Mouse (Mus musculus) kidney, postnatal 10 days (tissue): Measurements from ENCODE around the gene Wdr92.
"Not testable (repeated sequence)": the region's sequence is repeated elsewhere in the genome, so short reads cannot be mapped to it uniquely, and the experiment has no call there.

Experiments
- DNase-seq: peaks from one replicate; pipeline ENCODE4 v3.0.0; 2021; ENCODE audit warnings: mixed read lengths

The Wdr92 gene

GRCm38 (mm10) chr11:17211258-17212140 lies 29.6 kb downstream of the Wdr92 start, which contains the start of gene Pno1:
Pno1 (minus strand) TSS chr11:17211568.
- DNase-seq: peak; percentile 98

- no peak for DNase-seq
These were observed 30.2 kb downstream of the Wdr92 start for GRCm38 (mm10) chr11:17212141-17212495.

- DNase-seq: no peak
These were observed 31.1 kb downstream of the Wdr92 start for GRCm38 (mm10) chr11:17212903-17213509.

DNA sequence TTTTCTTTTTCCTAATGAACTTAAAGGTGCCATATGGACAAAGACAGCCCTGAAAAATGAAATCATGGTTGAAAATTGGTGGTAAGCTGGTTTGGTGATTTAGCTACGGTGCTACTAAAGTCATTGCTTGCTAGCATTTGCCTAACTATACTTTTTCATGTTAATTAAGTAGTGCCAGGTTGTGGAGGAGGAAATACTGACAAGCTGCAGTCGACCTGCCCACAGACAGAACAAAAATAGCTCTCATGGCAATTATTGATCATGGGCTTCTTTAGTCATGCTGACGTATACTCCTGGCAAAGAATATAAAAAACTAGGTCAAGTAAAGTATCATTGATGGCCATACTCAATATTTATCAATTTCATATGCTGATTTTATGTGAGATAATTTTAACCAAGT lies 33.6 kb downstream of the Wdr92 start:
- DNase-seq: no peak

DNA sequence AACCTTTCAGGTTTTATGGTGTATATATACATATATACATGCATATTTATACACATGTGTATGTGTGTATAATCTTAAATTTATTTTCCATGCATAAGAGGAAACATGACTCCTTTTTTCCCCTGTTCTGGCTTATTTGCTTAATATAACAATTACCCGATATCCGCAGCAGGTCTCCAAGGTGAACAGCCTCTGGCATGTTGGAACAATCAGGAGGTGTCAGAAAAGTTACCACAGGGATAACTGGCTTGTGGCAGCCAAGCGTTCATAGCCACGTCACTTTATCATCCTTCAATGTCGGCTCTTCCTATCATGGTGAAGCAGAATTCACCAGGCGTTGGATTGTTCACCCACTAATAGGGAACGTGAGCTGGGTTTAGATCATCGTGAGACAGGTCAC lies 39.2 kb downstream of the Wdr92 start:
- DNase-seq: no peak

DNA sequence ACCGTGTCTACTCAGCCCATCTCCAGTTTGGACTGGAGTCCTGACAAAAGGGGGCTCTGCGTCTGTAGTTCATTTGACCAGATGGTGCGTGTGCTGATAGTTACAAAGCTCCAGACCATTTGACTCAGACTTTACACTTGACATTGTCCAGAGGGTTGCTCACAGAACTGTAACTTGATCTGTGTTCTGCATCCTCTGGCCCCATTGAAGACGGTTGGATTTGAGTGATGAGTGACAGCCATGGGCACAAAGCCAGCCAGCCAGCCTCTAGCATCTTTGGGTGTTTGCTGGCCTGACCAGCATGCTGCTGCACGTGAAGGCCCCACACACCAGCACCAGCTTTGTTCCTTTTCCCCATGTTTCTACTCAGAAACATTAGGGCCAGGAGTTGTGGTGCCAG lies 50.9 kb downstream of the Wdr92 start:
- DNase-seq: no peak

- no peak for DNase-seq
These were observed 54.6 kb downstream of the Wdr92 start for GRCm38 (mm10) chr11:17236449-17237037.

GRCm38 (mm10) chr11:17238598-17238997 lies 56.7 kb downstream of the Wdr92 start:
- DNase-seq: not testable (repeated sequence)

GRCm38 (mm10) chr11:17248715-17249114 lies 66.8 kb downstream of the Wdr92 start:
- DNase-seq: no peak

- DNase-seq: peak; percentile 26
These were observed 75.0 kb downstream of the Wdr92 start for GRCm38 (mm10) chr11:17256813-17257365.

GRCm38 (mm10) chr11:17257443-17257842 lies 75.5 kb downstream of the Wdr92 start, which contains the start of gene C1d:
C1d (plus strand) TSS chr11:17257579.
- peak; percentile 98 for DNase-seq

GRCm38 (mm10) chr11:17257861-17258260 lies 76.0 kb downstream of the Wdr92 start:
- DNase-seq: peak; percentile 55

- no peak for DNase-seq
These were observed 85.3 kb downstream of the Wdr92 start for GRCm38 (mm10) chr11:17267176-17267575.

- no peak for DNase-seq
These were observed 86.9 kb downstream of the Wdr92 start for GRCm38 (mm10) chr11:17268801-17269200.

DNA sequence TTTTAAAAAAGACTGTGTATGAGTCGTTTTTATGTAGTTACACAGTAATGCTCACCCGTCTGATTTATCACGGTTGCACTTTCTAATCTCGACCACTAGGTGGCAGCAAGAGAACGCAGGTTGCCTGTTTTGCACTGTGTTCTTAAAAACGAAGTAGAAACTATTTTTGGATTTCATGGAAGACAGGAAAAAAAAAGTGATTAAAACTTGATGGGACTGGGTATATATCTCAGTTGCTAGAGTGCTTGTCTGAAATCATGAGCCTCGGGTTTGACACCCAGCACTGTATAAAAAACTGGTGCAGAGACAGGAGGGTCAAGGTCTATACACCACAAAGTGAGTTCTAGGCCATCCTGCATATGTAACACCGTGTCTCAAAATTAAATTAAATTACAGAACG lies 98.1 kb downstream of the Wdr92 start:
- DNase-seq: peak; percentile 60
